Mouse (Mus musculus) spleen, postnatal 14 days (tissue): ENCODE measurements around the gene Spi1.
"Not testable (repeated sequence)": the region's sequence is repeated elsewhere in the genome, so short reads cannot be mapped to it uniquely, and the experiment has no call there.

Experiments
- DNase-seq, 2 experiments: peaks; one replicate each; pipeline ENCODE4 v3.0.0; 2021 to 2022; ENCODE audit warnings: low spot score in 2 of 2

The Spi1 gene

GRCm38 (mm10) chr2:91096524-91096923 is 14.3 kb downstream of the Spi1 start:
- DNase-seq, result peak; percentile 47 to 62

DNA sequence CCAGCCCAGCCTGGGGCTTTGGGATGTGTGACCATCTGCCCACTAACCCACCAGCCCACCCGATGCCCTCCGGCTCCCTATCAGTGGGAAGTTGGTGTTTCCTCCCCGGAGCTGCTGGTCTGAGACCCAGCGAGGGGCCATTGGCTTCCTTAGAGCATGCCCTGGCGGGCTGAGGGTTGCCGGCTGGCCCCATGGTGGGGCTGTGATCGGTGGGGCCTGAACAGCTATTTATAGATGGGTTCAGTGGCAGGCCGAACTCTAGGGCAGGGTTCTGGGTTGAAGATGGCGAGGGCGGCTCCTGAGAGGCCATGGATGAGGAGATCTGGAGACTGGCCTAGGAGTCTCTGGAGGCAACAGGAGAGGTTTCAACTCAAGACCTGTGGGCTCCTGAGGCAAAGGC is 14.8 kb downstream of the Spi1 start:
- no peak for DNase-seq

DNA sequence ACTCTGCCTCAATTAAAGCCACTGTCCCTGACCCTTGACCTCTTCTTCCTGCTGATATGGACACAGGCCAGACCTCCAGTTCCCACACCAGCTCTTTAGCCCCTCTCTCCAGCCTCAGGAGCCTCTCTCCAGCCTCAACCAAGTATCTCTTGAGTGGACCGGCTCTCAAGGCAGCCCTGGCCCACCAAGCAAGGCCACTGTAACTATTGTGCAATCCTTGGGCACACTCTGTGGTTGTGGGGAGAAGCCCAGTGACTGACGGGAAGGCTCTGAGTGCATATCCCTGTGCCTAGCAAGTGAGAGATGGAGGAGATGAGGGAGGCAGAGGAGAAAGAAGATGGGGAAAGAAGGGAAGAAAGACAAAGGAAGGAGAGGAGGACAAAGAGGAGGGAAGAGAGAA is 16.0 kb downstream of the Spi1 start:
- DNase-seq, result no peak

DNA sequence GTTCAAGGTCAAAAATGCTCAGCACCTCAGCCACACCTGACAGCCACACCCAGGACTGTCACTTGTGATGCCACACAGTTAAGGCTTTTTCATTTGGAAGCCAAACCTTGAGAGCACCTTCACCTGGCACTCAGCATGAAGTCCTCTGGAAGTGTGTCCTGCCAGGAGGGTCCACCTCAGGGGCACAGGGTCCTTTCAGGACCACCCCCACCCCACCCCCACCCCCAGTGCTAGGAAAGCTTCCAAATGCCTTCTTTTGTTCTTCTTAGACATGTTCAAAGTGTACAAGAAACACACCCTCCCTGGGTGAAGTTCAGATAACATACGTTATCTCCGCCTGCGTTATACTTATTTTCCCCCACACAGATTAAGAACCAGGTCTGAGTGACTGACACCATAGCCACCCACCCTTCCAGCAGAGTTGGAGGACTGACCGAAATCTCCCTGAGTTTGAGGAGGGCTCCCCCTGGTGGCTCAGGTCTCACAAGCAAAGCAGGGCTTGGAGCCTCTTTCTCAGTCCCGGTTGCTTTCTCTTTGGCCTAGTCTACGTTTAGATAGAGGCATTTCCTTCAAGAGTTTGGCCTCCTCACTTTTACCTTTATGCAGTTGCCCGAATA is 19.0 kb downstream of the Spi1 start:
- DNase-seq, result peak; percentile 79 to 87

DNA sequence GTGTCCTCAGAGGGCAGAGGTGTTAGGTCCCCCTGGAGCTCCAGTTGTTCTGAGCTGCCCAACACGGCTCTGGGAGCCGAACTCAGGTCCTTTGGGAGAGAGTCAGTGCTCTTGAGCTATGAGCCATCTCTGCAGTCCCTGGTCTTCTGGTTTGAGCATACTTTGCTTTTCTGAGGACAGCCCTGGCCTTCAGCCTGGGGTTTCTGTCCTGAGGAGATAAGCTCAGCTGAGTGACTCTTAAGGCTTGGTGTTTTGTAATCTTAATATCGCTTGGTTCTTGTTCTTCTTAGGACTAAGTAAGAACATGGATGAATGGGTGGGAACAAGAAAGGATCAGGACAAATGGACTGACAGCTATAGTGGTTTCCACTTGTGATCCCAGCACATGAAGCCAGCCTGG is 26.0 kb downstream of the Spi1 start:
- DNase-seq, result no peak

- no peak for DNase-seq
Measured at GRCm38 (mm10) chr2:91109241-91109640, 27.1 kb downstream of the Spi1 start.

GRCm38 (mm10) chr2:91109807-91110385 is 27.7 kb downstream of the Spi1 start:
- DNase-seq, result no peak

DNA sequence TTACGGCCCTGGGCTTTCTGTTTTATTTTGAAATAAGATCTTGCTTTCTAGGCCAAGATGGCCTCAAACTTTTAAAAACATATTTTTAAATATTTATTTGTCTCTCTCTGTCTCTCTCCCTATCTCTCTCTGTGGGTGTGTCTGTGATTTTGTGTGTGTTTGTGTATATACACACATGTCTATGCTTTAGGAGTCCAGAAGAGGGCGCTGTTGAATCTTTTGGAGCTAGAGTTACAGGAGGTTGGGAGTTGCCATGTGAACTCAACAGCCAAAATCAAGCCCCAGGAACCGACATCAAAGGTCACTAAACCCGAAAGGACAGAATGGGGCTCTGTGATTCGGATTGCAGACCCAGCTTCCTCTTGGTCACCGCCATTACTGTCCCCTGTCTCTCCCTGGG is 28.2 kb downstream of the Spi1 start:
- no peak for DNase-seq

DNA sequence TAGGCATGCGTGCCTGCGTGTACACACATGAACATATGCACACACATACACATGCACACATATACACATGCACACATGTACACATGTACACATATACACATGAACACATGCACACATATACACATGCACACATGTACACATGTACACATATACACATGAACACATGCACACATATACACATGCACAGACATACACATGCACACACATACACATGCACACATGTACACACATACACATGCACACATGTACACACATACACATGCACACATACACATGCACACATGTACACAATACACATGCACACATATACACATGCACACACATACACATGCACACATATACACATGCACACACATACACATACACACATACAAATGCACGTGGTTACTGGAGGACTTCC is 29.6 kb downstream of the Spi1 start:
- not testable (repeated sequence) for DNase-seq

GRCm38 (mm10) chr2:91112491-91112890 is 30.3 kb downstream of the Spi1 start:
- DNase-seq, result no peak

DNA sequence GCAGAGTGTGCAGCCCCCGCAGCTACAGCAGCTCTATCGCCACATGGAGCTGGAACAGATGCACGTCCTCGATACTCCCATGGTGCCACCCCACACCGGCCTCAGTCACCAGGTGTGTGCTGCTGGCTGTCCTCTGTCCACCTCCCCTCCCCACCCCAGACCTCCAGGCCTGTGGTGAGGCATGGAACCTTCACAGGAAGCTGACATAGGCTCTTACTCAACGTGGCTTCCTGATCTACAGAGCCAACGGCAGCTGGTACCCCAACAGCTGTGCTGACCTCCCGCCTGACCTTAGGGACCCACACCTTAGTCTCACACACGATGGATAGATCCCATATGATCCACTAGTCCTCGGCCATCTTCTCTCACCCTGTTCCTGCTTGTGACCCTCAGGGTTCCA is 31.1 kb downstream of the Spi1 start:
- no peak for DNase-seq

- no peak for DNase-seq
Measured at GRCm38 (mm10) chr2:91113852-91114251, 31.7 kb downstream of the Spi1 start.

GRCm38 (mm10) chr2:91114781-91115577 is 32.8 kb downstream of the Spi1 start:
- DNase-seq, result peak; percentile 41 to 58

- DNase-seq, result no peak
Measured at GRCm38 (mm10) chr2:91115578-91115970, 33.4 kb downstream of the Spi1 start.

- no peak for DNase-seq
Measured at GRCm38 (mm10) chr2:91116842-91117241, 34.7 kb downstream of the Spi1 start.

GRCm38 (mm10) chr2:91117585-91118275 is 35.5 kb downstream of the Spi1 start, which contains the start of gene Mybpc3:
Mybpc3 (plus strand) TSS chr2:91118144.
- DNase-seq, result no peak

DNA sequence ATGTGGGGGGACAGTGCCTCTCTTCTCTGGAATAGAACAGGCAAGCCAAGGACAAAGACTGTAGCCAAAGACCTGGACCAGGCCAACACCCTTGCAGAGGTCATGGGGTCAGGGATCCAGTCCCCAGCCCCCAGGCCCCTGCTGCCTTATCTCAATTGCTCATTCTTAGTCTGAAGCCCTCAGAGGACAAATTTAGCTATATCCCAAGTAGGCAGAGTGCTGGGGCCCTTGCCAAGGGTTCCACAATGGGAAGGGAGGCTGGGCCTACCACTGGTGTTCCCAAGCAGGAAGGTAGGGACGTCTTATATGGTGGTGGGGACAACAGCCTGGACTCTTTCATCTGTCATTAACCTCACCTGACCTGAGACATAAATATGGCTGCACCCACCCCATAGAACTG is 36.5 kb downstream of the Spi1 start:
- DNase-seq, result no peak

DNA sequence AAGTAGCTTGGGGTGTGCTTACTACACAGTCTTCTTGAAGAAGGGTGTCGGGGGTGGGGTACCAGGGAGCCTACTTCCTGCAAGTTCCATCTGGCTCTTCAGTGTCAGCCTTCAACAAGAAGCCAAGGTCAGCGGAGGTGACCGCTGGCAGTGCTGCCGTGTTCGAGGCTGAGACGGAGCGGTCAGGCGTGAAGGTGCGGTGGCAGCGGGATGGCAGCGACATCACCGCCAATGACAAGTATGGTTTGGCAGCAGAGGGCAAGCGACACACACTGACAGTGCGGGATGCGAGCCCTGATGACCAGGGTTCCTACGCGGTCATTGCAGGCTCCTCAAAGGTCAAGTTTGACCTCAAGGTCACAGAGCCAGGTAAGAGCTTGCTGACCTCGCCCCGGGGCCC is 36.9 kb downstream of the Spi1 start:
- no peak for DNase-seq

- DNase-seq, result no peak
Measured at GRCm38 (mm10) chr2:91119551-91119950, 37.4 kb downstream of the Spi1 start.

DNA sequence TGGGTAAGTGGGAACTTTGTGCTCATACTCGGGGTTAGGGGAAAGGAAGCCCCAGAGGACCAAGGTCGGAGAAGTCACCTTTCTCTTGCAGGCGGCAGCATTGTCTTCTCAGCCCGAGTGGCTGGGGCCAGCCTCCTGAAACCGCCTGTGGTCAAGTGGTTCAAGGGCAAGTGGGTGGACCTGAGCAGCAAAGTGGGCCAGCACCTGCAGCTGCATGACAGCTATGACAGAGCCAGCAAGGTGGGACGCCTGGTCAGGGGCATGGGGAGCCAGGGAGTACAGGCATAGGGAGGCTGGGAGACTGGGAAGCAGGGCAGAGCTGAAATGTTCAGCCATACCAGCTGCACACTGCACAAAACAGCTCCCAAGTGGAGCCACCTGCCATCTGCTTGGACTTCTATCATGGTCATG is 38.1 kb downstream of the Spi1 start:
- DNase-seq, result no peak

DNA sequence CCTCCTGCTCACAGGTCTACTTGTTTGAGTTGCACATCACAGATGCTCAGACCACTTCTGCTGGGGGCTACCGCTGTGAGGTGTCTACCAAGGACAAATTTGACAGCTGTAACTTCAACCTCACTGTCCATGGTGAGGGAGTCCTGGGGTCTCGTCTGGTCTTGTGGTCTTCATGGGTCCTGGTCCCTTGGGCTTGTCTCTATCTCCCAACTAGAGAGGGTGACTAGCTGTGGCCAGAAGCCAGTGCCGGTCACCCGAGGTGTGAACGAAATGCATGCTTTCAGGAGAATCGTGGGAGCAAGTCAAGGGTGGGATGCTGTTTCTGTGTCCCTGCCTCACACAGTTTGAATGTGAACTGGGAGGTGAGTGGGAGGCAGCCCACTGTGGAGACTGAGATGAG is 38.8 kb downstream of the Spi1 start:
- no peak for DNase-seq

- no peak for DNase-seq
Measured at GRCm38 (mm10) chr2:91121497-91121896, 39.3 kb downstream of the Spi1 start.
